Mouse (Mus musculus): ENCODE data around the gene Foxn3. TPM values are rescaled to one million over a fixed set of nuclear protein-coding genes. Genes with fewer than 3 reads are reported as not detected.
A peak's percentile ranks its signal among the peaks of the same experiment; 100 is the strongest.

Foxn3 gene
- polyA plus RNA-seq, 1 experiment, result 28.9 TPM

GRCm38 (mm10) chr12:99373584-99373983 lies 189.8 kb downstream of the Foxn3 start:
- Histone ChIP-seq H3K27ac (replicated peaks; ENCODE audit: low read depth, low read length) (peak overlapping the region; percentile 63), H3K4me1 (ENCODE audit: control insufficient read depth, insufficient read depth, insufficient read length, low read length) (peaks cover 36% of the 10 kb centered on the region), H3K4me3 (ENCODE audit: insufficient read depth, low read depth, low read length) (no peak overlapping the region)

DNA sequence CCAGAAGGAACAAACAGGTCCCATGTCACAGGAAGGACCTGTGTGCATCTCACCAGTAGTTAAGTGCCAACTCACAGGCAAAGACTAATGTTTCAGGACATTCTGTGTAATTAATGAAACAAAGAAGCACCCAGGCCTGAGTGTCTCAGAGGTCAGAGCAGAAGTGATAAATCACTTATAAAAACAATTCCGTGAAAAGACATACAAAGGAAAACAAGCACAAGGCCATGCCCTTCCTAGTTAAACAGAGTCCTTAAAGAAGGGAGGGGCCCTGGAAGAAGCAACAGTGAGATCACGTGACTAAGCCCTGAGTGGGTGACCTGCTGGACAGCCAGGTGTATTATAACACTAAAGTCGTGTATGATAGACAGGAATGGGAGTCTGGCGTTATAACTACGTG lies 191.9 kb downstream of the Foxn3 start:
- Histone ChIP-seq H3K4me3 (ENCODE audit: insufficient read depth, low read depth, low read length) (no peak overlapping the region), H3K4me1 (ENCODE audit: control insufficient read depth, insufficient read depth, insufficient read length, low read length) (peaks cover 35% of the 10 kb centered on the region), H3K27ac (replicated peaks; ENCODE audit: low read depth, low read length) (no peak overlapping the region)

GRCm38 (mm10) chr12:99368251-99368650 lies 195.1 kb downstream of the Foxn3 start:
- Histone ChIP-seq H3K27ac (replicated peaks; ENCODE audit: low read depth, low read length) (no peak overlapping the region), H3K4me3 (ENCODE audit: insufficient read depth, low read depth, low read length) (no peak overlapping the region), H3K4me1 (ENCODE audit: control insufficient read depth, insufficient read depth, insufficient read length, low read length) (peaks cover 42% of the 10 kb centered on the region)

- H3K4me3 ChIP-seq (ENCODE audit: insufficient read depth, low read depth, low read length), result no peak overlapping the region
- H3K4me1 ChIP-seq (ENCODE audit: control insufficient read depth, insufficient read depth, insufficient read length, low read length), result peaks cover 56% of the 10 kb centered on the region
- no peak overlapping the region for H3K27ac ChIP-seq (replicated peaks; ENCODE audit: low read depth, low read length)
These were observed 197.4 kb downstream of the Foxn3 start for GRCm38 (mm10) chr12:99365999-99366398.

DNA sequence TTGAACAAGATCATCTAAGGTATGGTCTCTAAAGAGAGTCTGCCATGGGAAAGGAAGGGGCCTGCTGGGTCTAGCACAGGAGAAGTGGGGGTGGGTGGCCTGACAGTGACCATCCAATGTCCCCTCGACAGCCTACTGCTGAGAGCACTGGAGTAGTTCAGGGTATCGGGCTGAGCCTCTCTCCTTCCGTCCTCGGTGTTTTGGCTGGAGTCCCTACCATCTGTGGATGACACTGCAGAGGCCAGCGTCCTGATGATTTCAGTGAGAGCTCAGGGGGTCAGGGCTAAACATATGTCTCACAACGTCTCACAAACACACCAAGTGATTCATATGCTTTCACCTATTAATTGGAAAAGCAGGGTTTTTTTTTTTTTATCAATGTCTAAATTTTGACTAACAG lies 199.2 kb downstream of the Foxn3 start:
- Histone ChIP-seq H3K4me1 (ENCODE audit: control insufficient read depth, insufficient read depth, insufficient read length, low read length) (peaks cover 51% of the 10 kb centered on the region), H3K4me3 (ENCODE audit: insufficient read depth, low read depth, low read length) (no peak overlapping the region), H3K27ac (replicated peaks; ENCODE audit: low read depth, low read length) (peak overlapping the region; percentile 2; the same call in 1 of the 2 replicates)

DNA sequence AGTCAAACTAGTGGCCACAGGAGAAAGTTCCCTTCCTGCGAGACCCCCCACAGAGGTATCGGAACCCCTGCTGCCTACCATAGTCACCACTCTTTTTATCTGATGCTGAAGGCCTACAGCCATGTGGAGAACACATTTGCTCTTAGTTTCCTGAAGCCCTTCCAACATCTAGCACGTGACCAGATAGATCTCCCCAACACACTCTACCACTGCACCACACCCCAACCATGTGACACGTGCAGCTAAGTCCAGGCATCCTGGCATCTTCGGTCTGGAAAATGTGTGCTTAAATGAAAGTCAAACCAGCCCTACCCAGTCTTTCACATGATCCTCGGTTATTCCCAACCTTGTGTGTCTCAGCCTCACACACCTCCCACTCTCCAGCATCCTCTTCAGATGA lies 200.4 kb downstream of the Foxn3 start:
- peaks cover 46% of the 10 kb centered on the region for H3K4me1 ChIP-seq (ENCODE audit: control insufficient read depth, insufficient read depth, insufficient read length, low read length)
- H3K4me3 ChIP-seq (ENCODE audit: insufficient read depth, low read depth, low read length), result no peak overlapping the region
- peak overlapping the region; percentile 42 for H3K27ac ChIP-seq (replicated peaks; ENCODE audit: low read depth, low read length)

DNA sequence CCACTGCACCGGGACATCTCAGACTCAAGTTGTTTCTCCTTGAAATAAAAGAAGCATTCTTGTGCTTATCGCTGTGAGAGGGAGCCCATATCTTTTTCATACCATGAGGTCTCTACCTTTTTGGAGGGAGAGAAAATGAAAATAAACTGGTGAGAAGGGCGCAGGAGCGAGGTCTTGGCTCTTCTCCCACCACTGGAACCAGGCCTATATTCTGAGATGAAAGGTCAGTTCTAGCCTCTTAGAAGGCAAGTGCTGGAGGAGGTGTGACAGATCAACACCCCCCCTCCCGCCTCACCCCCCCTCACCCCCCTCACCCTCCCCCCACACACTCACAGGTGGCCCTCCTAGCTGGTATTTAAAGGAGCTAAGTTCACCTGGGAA lies 201.6 kb downstream of the Foxn3 start:
- Histone ChIP-seq H3K4me1 (ENCODE audit: control insufficient read depth, insufficient read depth, insufficient read length, low read length) (peaks cover 46% of the 10 kb centered on the region), H3K27ac (replicated peaks; ENCODE audit: low read depth, low read length) (0 out of 2 replicates have a peak overlapping the region, but pooled peaks have one; percentile 15), H3K4me3 (ENCODE audit: insufficient read depth, low read depth, low read length) (no peak overlapping the region)

DNA sequence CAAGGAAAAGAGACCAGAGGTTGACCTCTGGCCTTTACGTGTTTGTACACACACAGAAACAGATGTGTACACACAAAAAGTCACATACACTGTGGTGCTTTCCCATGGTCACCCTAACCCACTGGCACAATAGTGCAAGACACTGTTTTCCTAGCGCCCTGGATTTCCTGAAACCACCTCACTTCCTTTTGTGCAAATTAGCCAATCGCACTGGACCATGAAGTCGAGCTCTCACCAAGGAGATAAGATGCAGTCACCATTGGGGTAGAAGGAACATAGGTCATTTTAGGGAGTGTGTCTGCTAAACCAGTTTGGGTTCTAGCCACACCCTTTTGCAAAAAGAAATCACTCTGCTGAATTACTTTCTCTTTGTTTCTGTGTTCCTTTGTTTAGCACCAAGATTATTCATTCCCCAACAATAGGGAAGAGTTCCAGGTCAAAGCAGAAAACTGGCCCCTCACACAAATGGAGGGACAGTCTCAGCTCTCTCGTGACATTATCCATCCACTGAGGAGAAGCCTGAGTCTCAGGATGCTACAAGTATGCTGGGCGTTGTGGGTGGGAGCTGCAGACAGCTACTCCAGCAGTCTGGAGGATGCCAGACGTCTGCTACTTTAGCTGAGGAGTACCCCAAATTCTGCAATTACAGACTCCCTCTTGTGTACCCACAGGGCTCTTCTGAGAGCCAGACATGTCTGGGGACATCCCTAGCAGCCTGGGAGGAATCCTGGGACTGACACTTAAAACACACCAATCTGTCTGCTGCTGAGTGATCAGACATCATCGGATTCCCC lies 202.2 kb downstream of the Foxn3 start:
- Histone ChIP-seq H3K27ac (replicated peaks; ENCODE audit: low read depth, low read length) (peak overlapping the region; percentile 61), H3K4me3 (ENCODE audit: insufficient read depth, low read depth, low read length) (no peak overlapping the region), H3K4me1 (ENCODE audit: control insufficient read depth, insufficient read depth, insufficient read length, low read length) (peaks cover 48% of the 10 kb centered on the region)

GRCm38 (mm10) chr12:99358698-99359097 lies 204.7 kb downstream of the Foxn3 start:
- Histone ChIP-seq H3K4me1 (ENCODE audit: control insufficient read depth, insufficient read depth, insufficient read length, low read length) (peaks cover 36% of the 10 kb centered on the region), H3K4me3 (ENCODE audit: insufficient read depth, low read depth, low read length) (no peak overlapping the region), H3K27ac (replicated peaks; ENCODE audit: low read depth, low read length) (no peak overlapping the region)

DNA sequence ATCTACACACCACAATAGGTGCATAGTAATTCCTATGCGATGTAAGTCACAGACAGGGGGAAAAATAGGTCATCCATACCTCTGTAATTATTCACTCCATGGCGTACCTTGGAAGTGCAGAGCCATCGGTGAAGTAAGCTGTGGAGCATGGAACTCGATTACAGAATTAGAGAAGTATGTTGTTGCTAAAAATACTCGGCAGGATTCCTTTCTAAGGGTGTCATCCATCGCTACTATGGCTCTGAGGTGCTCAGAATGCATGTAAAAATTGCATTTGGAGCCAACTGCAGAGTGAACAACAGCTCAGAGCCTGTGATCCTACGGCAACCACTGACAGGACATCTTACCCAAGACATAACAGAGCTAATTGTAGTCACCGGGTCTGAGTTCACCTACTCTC lies 206.7 kb downstream of the Foxn3 start:
- H3K4me3 ChIP-seq (ENCODE audit: insufficient read depth, low read depth, low read length), result no peak overlapping the region
- H3K27ac ChIP-seq (replicated peaks; ENCODE audit: low read depth, low read length), result no peak overlapping the region
- H3K4me1 ChIP-seq (ENCODE audit: control insufficient read depth, insufficient read depth, insufficient read length, low read length), result peaks cover 30% of the 10 kb centered on the region

GRCm38 (mm10) chr12:99353692-99354091 lies 209.7 kb downstream of the Foxn3 start:
- H3K4me3 ChIP-seq (ENCODE audit: insufficient read depth, low read depth, low read length), result no peak overlapping the region
- H3K4me1 ChIP-seq (ENCODE audit: control insufficient read depth, insufficient read depth, insufficient read length, low read length), result peaks cover 30% of the 10 kb centered on the region
- H3K27ac ChIP-seq (replicated peaks; ENCODE audit: low read depth, low read length), result no peak overlapping the region

GRCm38 (mm10) chr12:99352583-99352982 lies 210.8 kb downstream of the Foxn3 start:
- Histone ChIP-seq H3K27ac (replicated peaks; ENCODE audit: low read depth, low read length) (no peak overlapping the region), H3K4me3 (ENCODE audit: insufficient read depth, low read depth, low read length) (no peak overlapping the region), H3K4me1 (ENCODE audit: control insufficient read depth, insufficient read depth, insufficient read length, low read length) (peaks cover 40% of the 10 kb centered on the region)

DNA sequence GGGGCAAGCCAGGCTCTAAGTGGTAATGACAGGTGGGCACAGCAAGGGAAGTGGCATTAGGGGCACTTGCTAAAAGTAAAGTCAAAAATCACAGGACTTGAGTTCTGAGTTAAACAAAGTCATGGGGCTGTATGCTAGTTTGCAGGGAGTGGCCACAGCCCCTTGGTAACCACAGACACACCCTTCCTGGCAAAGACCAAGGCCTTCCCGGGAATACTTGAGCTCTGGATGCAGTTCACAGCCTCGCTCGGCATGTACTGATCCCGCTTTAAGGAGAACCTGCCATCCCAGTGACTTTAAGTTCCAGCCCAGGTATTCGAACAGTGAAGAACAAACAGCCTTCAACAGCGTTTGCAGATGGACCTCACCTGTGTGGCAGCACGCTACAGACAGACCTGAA lies 211.2 kb downstream of the Foxn3 start:
- H3K27ac ChIP-seq (replicated peaks; ENCODE audit: low read depth, low read length), result 0 out of 2 replicates have a peak overlapping the region, but pooled peaks have one; percentile 33
- H3K4me1 ChIP-seq (ENCODE audit: control insufficient read depth, insufficient read depth, insufficient read length, low read length), result peaks cover 39% of the 10 kb centered on the region
- H3K4me3 ChIP-seq (ENCODE audit: insufficient read depth, low read depth, low read length), result no peak overlapping the region

GRCm38 (mm10) chr12:99351731-99352130 lies 211.7 kb downstream of the Foxn3 start:
- H3K4me1 ChIP-seq (ENCODE audit: control insufficient read depth, insufficient read depth, insufficient read length, low read length), result peaks cover 39% of the 10 kb centered on the region
- no peak overlapping the region for H3K4me3 ChIP-seq (ENCODE audit: insufficient read depth, low read depth, low read length)
- H3K27ac ChIP-seq (replicated peaks; ENCODE audit: low read depth, low read length), result 0 out of 2 replicates have a peak overlapping the region, but pooled peaks have one; percentile 33

DNA sequence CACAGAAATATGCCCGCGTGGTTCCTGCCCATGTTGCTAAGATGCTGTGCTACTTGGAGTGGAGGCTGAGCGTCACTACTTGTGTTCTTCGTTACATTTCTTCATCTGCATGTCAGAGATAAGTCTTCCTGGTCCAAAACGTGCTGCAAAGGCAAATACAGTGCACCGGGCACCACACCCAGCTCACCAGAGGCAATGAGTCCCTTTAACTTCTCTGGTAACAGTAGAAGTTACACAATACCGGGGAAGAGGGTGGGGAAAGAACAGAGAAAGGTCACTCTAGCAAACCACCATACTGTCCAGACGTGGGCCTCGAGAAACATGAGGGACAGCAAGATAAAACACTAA lies 213.8 kb downstream of the Foxn3 start:
- Histone ChIP-seq H3K27ac (replicated peaks; ENCODE audit: low read depth, low read length) (no peak overlapping the region; the same call in 1 of the 2 replicates), H3K4me3 (ENCODE audit: insufficient read depth, low read depth, low read length) (no peak overlapping the region), H3K4me1 (ENCODE audit: control insufficient read depth, insufficient read depth, insufficient read length, low read length) (peaks cover 50% of the 10 kb centered on the region)

DNA sequence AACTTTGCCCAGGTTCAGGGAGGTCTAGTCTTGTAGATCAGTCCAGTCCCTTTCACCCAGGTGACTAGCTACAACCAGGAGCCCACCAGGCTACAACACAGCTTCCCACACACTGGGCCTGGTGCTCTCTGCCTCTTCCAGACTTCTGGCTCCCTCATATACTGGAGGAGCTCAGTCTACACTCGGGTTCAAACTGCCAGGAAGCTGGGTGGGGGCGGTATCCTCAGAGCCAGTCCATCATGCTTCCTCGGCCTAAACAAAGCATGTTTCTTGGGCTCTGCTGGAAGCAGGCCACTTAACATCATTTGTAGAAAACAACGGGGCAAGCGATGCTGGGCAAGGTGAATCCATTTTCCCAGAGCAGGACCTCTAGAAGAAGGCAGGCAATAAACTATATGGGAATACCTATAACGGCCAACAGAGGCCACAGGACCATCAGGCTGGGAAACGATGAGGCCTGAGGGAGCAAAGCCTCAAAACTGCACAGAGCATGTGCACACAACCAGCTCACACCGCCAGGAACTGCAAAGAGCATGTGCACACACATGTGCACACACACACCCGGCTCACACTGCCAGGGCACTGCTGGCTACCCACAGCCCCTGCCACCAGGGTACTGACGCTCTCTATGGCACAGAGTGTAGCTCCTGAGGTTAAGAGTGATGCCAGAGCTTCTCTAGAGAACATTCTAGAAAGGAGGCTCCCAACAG lies 214.3 kb downstream of the Foxn3 start:
- Histone ChIP-seq H3K4me1 (ENCODE audit: control insufficient read depth, insufficient read depth, insufficient read length, low read length) (peaks cover 50% of the 10 kb centered on the region), H3K4me3 (ENCODE audit: insufficient read depth, low read depth, low read length) (no peak overlapping the region), H3K27ac (replicated peaks; ENCODE audit: low read depth, low read length) (peak overlapping the region; percentile 23)

Data from brown adipose tissue, adult 24 weeks (tissue).